Mouse (Mus musculus): ENCODE measurements around the gene Ost4.
A peak's percentile ranks its signal among the peaks of the same experiment; 100 is the strongest.

The Ost4 gene

GRCm38 (mm10) chr5:30923119-30923518 is 15.5 kb upstream of the Ost4 start:
- no peak for DNase-seq (ENCODE audit: low read depth)

- no peak for DNase-seq (ENCODE audit: low read depth)
Measured at GRCm38 (mm10) chr5:30922581-30923041, 15.0 kb upstream of the Ost4 start.

GRCm38 (mm10) chr5:30921256-30922033 is 13.9 kb upstream of the Ost4 start, which contains the start of gene Khk:
TSS of gene Khk (plus strand) at chr5:30921431.
- peak; percentile 90 for DNase-seq (ENCODE audit: low read depth)

GRCm38 (mm10) chr5:30920621-30921020 is 13.0 kb upstream of the Ost4 start:
- no peak for DNase-seq (ENCODE audit: low read depth)

- DNase-seq (ENCODE audit: low read depth), result no peak
Measured at GRCm38 (mm10) chr5:30919831-30920614, 12.4 kb upstream of the Ost4 start.

GRCm38 (mm10) chr5:30918691-30919090 is 11.1 kb upstream of the Ost4 start:
- DNase-seq (ENCODE audit: low read depth), result no peak

- DNase-seq (ENCODE audit: low read depth), result no peak
Measured at GRCm38 (mm10) chr5:30917891-30918670, 10.5 kb upstream of the Ost4 start.

- DNase-seq (ENCODE audit: low read depth), result no peak
Measured at GRCm38 (mm10) chr5:30917348-30917747, 9.8 kb upstream of the Ost4 start.

- DNase-seq (ENCODE audit: low read depth), result no peak
Measured at GRCm38 (mm10) chr5:30916841-30917240, 9.3 kb upstream of the Ost4 start.

- DNase-seq (ENCODE audit: low read depth), result peak; percentile 95
Measured at GRCm38 (mm10) chr5:30915974-30916433, 8.4 kb upstream of the Ost4 start.

- DNase-seq (ENCODE audit: low read depth), result no peak
Measured at GRCm38 (mm10) chr5:30915456-30915855, 7.9 kb upstream of the Ost4 start.

GRCm38 (mm10) chr5:30914849-30915248 is 7.3 kb upstream of the Ost4 start:
- no peak for DNase-seq (ENCODE audit: low read depth)

- peak; percentile 46 for DNase-seq (ENCODE audit: low read depth)
Measured at GRCm38 (mm10) chr5:30914101-30914635, 6.6 kb upstream of the Ost4 start.

GRCm38 (mm10) chr5:30913060-30913841 is 5.7 kb upstream of the Ost4 start, which contains the start of gene Emilin1:
TSS of gene Emilin1 (plus strand) at chr5:30913402.
- peak; percentile 97 for DNase-seq (ENCODE audit: low read depth)

GRCm38 (mm10) chr5:30912156-30912555 is 4.6 kb upstream of the Ost4 start:
- DNase-seq (ENCODE audit: low read depth), result peak; percentile 45

GRCm38 (mm10) chr5:30910481-30910880 is 2.9 kb upstream of the Ost4 start:
- peak; percentile 25 for DNase-seq (ENCODE audit: low read depth)

- no peak for DNase-seq (ENCODE audit: low read depth)
Measured at GRCm38 (mm10) chr5:30909863-30910262, 2.3 kb upstream of the Ost4 start.

GRCm38 (mm10) chr5:30909300-30909659 is 1.7 kb upstream of the Ost4 start:
- DNase-seq (ENCODE audit: low read depth), result no peak

GRCm38 (mm10) chr5:30908426-30909299 is 1.1 kb upstream of the Ost4 start:
- peak; percentile 87 for DNase-seq (ENCODE audit: low read depth)

- peak; percentile 93 for DNase-seq (ENCODE audit: low read depth)
Measured at GRCm38 (mm10) chr5:30901860-30902259, 5.7 kb downstream of the Ost4 start.
